Mouse (Mus musculus) midbrain, embryonic 11.5 days (tissue): ENCODE results near the gene Ube2c. TPM values are rescaled to one million over a fixed set of nuclear protein-coding genes. Genes with fewer than 3 reads are reported as not detected.
A peak's percentile ranks its signal among the peaks of the same experiment; 100 is the strongest.

Experiments
- ATAC-seq: fragments of 200-750 bp; cut with Nextera tagmentation; 2 replicates; pipeline ENCODE4 v1.8.0; 2017; ENCODE audit warnings: moderate TSS enrichment, moderate library complexity; ENCODE audit not compliant: low FRiP score
- DNase-seq: peaks from one replicate; pipeline ENCODE4 v3.0.0; 2015; ENCODE audit warnings: low spot score; ENCODE audit errors: missing footprints
- H3K27ac ChIP-seq: fragments of 300-500 bp; sonication (generic); 2 replicates; pipeline ENCODE4 v1.5.1; 2014; ENCODE audit warnings: low read depth, low read length
- H3K27me3 ChIP-seq: fragments of 300-500 bp; sonication (generic); 2 replicates; pipeline ENCODE4 v1.6.1; 2014; ENCODE audit warnings: mild to moderate bottlenecking, low read length, moderate library complexity, mixed read lengths; ENCODE audit not compliant: control insufficient read depth, insufficient read depth
- H3K36me3 ChIP-seq: fragments of 300-500 bp; sonication (generic); 2 replicates; pipeline ENCODE4 v1.6.1; 2014; ENCODE audit warnings: mild to moderate bottlenecking, low read length, moderate library complexity, mixed read lengths; ENCODE audit not compliant: control insufficient read depth, insufficient read depth
- H3K4me1 ChIP-seq: fragments of 300-500 bp; sonication (generic); 2 replicates; pipeline ENCODE4 v1.6.1; 2014; ENCODE audit warnings: low read length; ENCODE audit not compliant: control insufficient read depth, insufficient read depth
- H3K4me2 ChIP-seq: fragments of 300-500 bp; sonication (generic); 2 replicates; pipeline ENCODE4 v1.6.1; 2014; ENCODE audit warnings: mild to moderate bottlenecking, moderate library complexity
- H3K4me3 ChIP-seq: fragments of 300-500 bp; sonication (generic); 2 replicates; pipeline ENCODE4 v1.5.1; 2014; ENCODE audit warnings: low read depth, low read length
- H3K9ac ChIP-seq: fragments of 300-500 bp; sonication (generic); 2 replicates; pipeline ENCODE4 v1.6.1; 2014; ENCODE audit warnings: low read length
- H3K9me3 ChIP-seq: fragments of 300-500 bp; sonication (generic); 2 replicates; pipeline ENCODE4 v1.6.1; 2016; ENCODE audit warnings: low read length; ENCODE audit not compliant: control insufficient read depth
- WGBS: fragments of 180-500 bp; shearing (Covaris S2); extraction: QIAGEN DNeasy Blood & Tissue Kit; methylation state at CpG from one replicate; pipeline ENCODE4 v1.1.7; 2014; 5-methylcytosine and 5-hydroxymethylcytosine counted together
- polyA plus RNA-seq: library from polyadenylated mRNA; unstranded; fragments of >200 nt; fragmentation: Nextera tagmentation; extraction: Ambion mirVana; gene quantifications from 2 replicates; pipeline ENCODE4 v1.2.1, GENCODE M21; 2014

The Ube2c gene
- 520 and 544 TPM in 2 replicates for polyA plus RNA-seq

DNA sequence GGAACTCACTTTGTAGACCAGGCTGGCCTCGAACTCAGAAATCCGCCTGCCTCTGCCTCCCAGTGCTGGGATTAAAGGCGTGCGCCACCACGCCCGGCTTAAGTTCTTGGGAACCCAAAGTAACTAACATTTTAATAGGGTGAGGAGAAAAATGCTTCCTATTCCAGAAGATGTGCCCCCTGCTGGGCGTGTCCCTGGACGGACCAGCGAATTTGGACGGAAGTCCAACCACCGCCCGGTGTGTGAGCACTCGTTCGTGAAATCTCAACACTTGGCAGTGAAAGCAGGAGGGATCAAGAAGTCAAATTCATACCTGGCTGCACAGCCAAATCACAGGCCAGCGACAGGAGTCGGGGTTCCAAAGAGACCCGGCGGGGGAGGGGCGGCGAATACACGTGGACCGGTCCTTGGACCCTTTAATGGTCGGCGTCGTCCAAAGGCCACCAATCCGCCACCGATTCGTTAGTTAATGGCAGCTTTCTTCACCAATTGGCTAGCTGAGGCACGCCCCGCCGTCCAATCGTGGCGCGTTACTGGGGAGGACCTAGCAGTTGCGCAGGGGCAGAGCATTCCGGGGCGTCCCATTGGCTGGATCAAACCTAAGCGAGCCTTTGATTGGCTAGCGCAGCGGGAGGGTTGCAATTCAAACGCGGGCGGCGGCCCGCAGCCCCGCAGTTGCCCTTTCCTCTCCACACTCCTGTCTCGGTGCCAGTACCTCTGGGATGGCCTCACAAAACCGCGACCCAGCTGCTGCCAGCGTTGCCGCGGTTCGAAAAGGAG is at the start of gene Ube2c:
Gene Ube2c (plus strand): TSS at position 641 of the 780 bp plus-strand sequence.
- ATAC-seq (peak; percentile 99), DNase-seq (peak; percentile 99)
- Histone ChIP-seq H3K9ac (peak within 1 kb of the TSS; percentile 94), H3K27me3 (no peaks in the 10 kb centered on the region), H3K9me3 (no peaks in the 10 kb centered on the region), H3K4me3 (peak within 1 kb of the TSS; percentile 96), H3K4me1 (peaks cover 20% of the 10 kb centered on the region), H3K4me2 (peak within 1 kb of the TSS; percentile 83), H3K36me3 (peaks cover 24% of the 10 kb centered on the region), H3K27ac (peak within 1 kb of the TSS; percentile 2; the same call in 1 of the 2 replicates)
- 3% methylated on average over 53 of the region's 53 CpGs for WGBS

DNA sequence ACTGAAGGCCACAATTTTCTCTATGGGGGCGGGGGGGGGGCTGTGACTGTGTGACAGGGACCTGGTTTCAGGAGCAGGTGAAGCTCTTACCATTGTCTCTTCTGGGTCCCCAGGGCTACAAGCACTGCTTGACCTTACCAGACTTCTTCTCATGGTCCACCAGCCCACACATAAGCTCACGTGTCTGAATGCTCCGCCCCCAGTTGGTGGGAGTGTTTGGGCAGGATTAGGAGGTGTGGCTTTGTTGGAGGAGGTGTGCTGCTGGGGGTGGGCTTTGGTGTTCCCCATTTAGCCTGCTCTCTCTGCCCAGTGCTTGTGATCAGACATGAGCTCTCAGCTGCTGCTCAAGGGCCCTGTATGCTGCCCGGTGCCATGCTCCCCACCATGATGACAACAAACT is 46.4 kb upstream of the Ube2c start:
- WGBS, result 55% methylated on average over 4 of the region's 4 CpGs
- H3K4me3 ChIP-seq, result no peak overlapping the region
- ATAC-seq (no peak), DNase-seq (no peak)
- no peaks in the 10 kb centered on the region for H3K9me3 ChIP-seq
- no peaks in the 10 kb centered on the region for H3K36me3 ChIP-seq
- H3K4me1 ChIP-seq, result no peaks in the 10 kb centered on the region
- no peak overlapping the region for H3K4me2 ChIP-seq
- no peak overlapping the region for H3K27ac ChIP-seq
- no peak overlapping the region for H3K9ac ChIP-seq
- H3K27me3 ChIP-seq, result no peaks in the 10 kb centered on the region

DNA sequence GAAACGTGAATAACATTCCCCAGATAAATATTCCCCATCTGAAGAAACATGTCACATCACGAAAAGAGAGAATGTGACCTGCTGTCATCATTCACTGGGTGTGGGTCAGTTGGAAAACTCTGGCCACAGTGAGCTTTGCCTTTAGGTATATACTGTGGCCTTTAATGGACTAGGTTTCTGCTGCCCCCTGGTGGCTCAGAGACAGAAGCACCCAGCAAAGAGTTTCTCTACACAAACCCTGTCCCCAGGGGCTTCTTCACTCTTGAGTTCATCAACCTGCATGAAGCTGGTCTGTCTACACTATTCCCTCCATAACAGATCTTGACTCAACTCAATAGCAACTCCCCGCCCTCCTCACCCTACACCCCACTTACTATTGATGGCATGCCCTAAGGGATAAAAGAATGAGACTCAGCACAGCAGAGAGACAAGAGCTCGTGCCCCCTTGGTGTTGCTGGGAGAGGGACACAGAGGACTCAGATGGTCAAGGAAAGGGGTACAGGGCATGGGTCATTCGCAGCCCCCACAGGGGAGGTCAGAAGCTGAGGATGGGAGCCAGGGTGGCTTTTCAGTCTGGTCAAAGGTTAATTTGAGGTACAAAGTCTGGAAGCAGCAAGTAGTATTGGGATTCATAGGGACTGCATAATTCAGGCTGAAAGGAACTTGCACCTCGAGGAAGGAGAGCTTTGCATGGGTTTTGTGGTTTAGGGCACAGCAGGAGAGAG is 43.6 kb upstream of the Ube2c start:
- H3K36me3 ChIP-seq, result no peaks in the 10 kb centered on the region
- no peaks in the 10 kb centered on the region for H3K9me3 ChIP-seq
- H3K27me3 ChIP-seq, result no peaks in the 10 kb centered on the region
- ATAC-seq (peak; percentile 52; the same call in 1 of the 2 replicates), DNase-seq (peak; percentile 94)
- no peak overlapping the region for H3K4me3 ChIP-seq
- H3K9ac ChIP-seq, result no peak overlapping the region
- H3K4me1 ChIP-seq, result no peaks in the 10 kb centered on the region
- no peak overlapping the region for H3K27ac ChIP-seq
- WGBS, result 22% methylated on average over 6 of the region's 6 CpGs
- H3K4me2 ChIP-seq, result no peak overlapping the region

DNA sequence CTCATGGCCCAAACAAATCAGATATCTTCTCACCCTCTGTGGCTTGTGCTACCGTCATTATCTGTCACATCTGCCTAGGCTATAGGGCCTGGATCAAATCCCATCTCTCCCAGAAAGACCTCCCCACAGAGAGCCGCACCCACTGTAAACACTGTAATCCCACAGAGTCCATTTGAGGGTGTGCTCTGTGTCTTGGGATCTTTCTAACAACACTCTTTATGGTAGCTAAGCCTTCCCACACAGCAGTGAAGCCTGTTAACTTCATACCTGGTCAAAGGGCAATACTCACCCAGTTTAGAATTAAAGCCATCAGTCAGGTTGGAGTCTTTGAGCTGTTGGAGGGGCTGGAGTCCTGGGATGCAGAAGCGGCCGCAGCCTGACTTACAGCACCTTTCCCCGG is 38.0 kb upstream of the Ube2c start:
- DNase-seq (no peak), ATAC-seq (no peak)
- no peaks in the 10 kb centered on the region for H3K27me3 ChIP-seq
- no peak overlapping the region for H3K4me3 ChIP-seq
- WGBS, result 78% methylated on average over 5 of the region's 5 CpGs
- no peaks in the 10 kb centered on the region for H3K4me1 ChIP-seq
- H3K9me3 ChIP-seq, result no peaks in the 10 kb centered on the region
- H3K4me2 ChIP-seq, result no peak overlapping the region
- no peak overlapping the region for H3K9ac ChIP-seq
- no peaks in the 10 kb centered on the region for H3K36me3 ChIP-seq
- H3K27ac ChIP-seq, result no peak overlapping the region

DNA sequence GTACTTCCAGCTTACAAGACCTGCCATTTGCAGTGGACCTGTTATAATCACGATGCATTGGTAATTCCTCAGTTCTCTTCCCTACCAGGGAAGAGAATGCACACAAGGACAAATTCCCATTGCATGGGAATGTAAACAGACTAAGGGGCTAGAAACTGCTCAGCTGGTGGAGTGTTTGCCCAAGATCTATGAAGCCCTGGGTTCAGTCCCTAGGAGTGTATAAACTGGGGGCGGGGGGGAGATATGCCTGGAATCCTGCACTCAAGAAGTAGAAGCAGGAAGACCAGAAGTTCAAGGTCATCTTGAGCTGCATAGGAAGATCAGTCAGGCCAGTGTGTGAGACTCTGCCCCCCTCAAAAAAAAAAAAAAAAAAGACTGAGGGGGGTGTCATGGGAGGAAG is 36.4 kb upstream of the Ube2c start:
- Histone ChIP-seq H3K4me3 (no peak overlapping the region), H3K4me2 (no peak overlapping the region), H3K27ac (no peak overlapping the region), H3K27me3 (no peaks in the 10 kb centered on the region), H3K4me1 (no peaks in the 10 kb centered on the region), H3K9ac (no peak overlapping the region), H3K9me3 (no peaks in the 10 kb centered on the region), H3K36me3 (no peaks in the 10 kb centered on the region)
- ATAC-seq (no peak), DNase-seq (no peak)
- 81% methylated on average over 2 of the region's 2 CpGs for WGBS

DNA sequence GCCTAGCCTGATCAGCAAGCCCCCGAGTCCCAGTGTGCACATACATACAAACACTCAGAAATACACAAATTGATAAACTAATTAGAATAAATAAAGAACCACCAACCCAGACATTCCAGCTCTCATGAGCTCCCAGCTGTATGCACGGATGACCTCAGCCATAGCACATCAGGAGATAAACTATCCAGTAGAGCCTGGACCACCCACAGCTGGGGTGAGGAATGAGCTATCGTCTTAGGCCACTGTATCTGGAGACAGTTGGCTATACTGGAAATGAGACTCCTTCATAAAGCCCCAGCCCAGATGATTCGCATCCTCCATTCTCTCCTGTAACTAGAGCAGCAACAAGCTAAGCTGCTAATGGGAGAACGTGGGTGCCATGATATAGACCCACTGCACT is 34.9 kb upstream of the Ube2c start:
- WGBS, result 78% methylated on average over 5 of the region's 5 CpGs
- DNase-seq, result no peak
- no peaks in the 10 kb centered on the region for H3K36me3 ChIP-seq
- ATAC-seq, result no peak
- no peaks in the 10 kb centered on the region for H3K9me3 ChIP-seq
- no peak overlapping the region for H3K4me3 ChIP-seq
- no peak overlapping the region for H3K9ac ChIP-seq
- H3K27me3 ChIP-seq, result no peaks in the 10 kb centered on the region
- no peak overlapping the region for H3K4me2 ChIP-seq
- H3K4me1 ChIP-seq, result no peaks in the 10 kb centered on the region
- H3K27ac ChIP-seq, result no peak overlapping the region

DNA sequence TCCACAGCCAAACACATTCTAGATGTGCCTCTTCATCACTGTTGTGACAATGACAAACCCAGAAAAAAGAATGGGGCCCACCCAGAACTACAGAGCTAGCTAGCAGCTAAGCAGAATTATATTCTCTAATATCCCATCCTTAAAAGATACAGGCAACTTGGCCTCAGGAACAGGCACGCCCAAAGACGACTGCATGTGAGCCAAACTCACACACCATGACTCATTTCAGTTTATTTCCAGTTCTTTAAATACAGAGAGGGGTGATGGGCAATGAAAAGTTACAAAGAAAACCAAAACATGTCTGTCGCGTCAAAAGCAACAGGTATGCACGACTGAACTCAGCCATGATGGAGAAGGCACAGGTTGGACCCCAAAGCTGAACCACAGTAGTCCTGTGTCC is 34.3 kb upstream of the Ube2c start:
- Histone ChIP-seq H3K4me3 (no peak overlapping the region), H3K36me3 (no peaks in the 10 kb centered on the region), H3K9me3 (no peaks in the 10 kb centered on the region), H3K27me3 (no peaks in the 10 kb centered on the region), H3K4me1 (no peaks in the 10 kb centered on the region), H3K4me2 (no peak overlapping the region), H3K9ac (no peak overlapping the region), H3K27ac (no peak overlapping the region)
- 91% methylated on average over 5 of the region's 5 CpGs for WGBS
- ATAC-seq (no peak), DNase-seq (no peak)

DNA sequence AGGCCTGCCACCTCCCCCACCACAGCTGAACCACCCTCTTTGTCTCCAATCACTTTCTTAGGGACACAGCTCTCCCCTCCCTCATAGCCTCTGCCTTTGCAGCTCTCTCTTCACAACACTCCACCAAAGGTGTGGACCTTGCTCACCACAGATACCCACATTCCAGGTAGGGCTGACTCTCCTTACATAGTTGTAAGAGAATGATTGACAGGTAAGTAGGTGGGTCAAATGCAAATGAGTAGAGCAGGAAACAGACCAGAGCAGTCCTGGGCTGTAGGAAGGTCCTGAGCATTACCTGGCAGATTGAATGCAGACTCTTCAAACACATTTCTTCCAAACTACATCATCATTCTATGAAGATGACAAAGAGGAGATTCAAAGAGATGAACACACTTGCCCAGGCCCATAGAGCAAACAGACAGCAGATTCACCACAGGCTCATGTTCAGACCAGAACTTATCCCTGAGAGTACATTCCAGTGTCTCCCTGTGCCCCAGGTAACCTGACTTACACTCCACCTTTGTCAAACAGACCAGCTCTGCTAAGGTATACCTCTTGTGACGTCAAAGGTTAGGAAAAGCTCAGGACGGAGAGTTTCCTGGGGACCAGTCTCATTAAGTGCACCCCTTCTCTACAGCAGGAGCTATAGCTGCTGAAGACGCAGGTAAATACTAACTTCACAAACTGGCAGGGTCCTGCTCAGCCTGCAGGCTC is 32.2 kb upstream of the Ube2c start:
- no peaks in the 10 kb centered on the region for H3K27me3 ChIP-seq
- no peaks in the 10 kb centered on the region for H3K9me3 ChIP-seq
- H3K4me2 ChIP-seq, result no peak overlapping the region
- no peak for DNase-seq
- no peaks in the 10 kb centered on the region for H3K4me1 ChIP-seq
- H3K9ac ChIP-seq, result no peak overlapping the region
- no peaks in the 10 kb centered on the region for H3K36me3 ChIP-seq
- no peak overlapping the region for H3K27ac ChIP-seq
- H3K4me3 ChIP-seq, result no peak overlapping the region
- no peak for ATAC-seq
- 68% methylated on average over 3 of the region's 3 CpGs for WGBS

DNA sequence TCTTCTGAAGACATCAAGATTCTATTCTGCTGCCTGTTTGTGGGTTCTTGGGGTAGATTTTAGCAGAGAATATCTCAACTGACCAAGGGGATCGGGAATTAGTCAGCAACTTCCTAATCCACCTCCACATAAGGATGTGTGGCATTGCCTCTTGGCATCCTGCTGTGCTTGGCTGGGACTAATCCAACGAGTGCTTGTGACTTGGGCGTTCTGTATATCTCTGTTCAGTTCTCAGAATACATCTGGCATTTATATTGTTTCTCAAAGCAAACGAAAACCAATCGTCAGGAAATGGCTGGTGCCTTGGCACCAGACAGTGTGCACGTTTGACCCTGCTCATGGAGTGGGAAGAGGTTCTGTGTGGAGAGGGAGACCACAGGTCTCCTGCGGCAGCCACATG is 29.8 kb upstream of the Ube2c start:
- Histone ChIP-seq H3K4me1 (no peaks in the 10 kb centered on the region; the same call in 1 of the 2 replicates), H3K9me3 (no peaks in the 10 kb centered on the region), H3K36me3 (no peaks in the 10 kb centered on the region), H3K9ac (no peak overlapping the region), H3K4me2 (no peak overlapping the region), H3K27me3 (no peaks in the 10 kb centered on the region), H3K4me3 (no peak overlapping the region), H3K27ac (no peak overlapping the region)
- WGBS, result 61% methylated on average over 7 of the region's 7 CpGs
- ATAC-seq, result no peak
- no peak for DNase-seq
